Mouse (Mus musculus) embryonic fibroblast, embryonic 13.5 days (primary cell): Measurements from ENCODE around the gene Olfr1233. TPM values are rescaled to one million over a fixed set of nuclear protein-coding genes. Genes with fewer than 3 reads are reported as not detected.

Experiments used
- H3K27ac ChIP-seq: 2 replicates; pipeline ENCODE4 v1.5.1; 2012; ENCODE audit warnings: low read length, control low read depth, inconsistent platforms; ENCODE audit not compliant: insufficient read depth
- H3K4me1 ChIP-seq: 2 replicates; pipeline ENCODE4 v1.6.1; 2011; ENCODE audit warnings: low read length; ENCODE audit not compliant: control insufficient read depth, insufficient read depth
- H3K4me3 ChIP-seq: 2 replicates; pipeline ENCODE4 v1.5.1; 2011; ENCODE audit warnings: mild to moderate bottlenecking, control low read depth, low read length; ENCODE audit not compliant: insufficient read depth
- CTCF ChIP-seq: IDR thresholded peaks from 2 replicates; pipeline ENCODE4 v1.5.1; 2011; ENCODE audit warnings: mild to moderate bottlenecking, control low read depth, low read length, moderate library complexity, borderline replicate concordance; ENCODE audit not compliant: insufficient read depth
- POLR2A ChIP-seq: IDR thresholded peaks from 2 replicates; pipeline ENCODE4 v1.6.1; 2011; ENCODE audit warnings: low read depth, mild to moderate bottlenecking, control low read depth, low read length, moderate library complexity
- polyA plus RNA-seq: library from polyadenylated mRNA; stranded (reverse); fragments of >200 nt; gene quantifications from 2 replicates; pipeline ENCODE4 v1.2.4, GENCODE M21; 2011; ENCODE audit warnings: low read depth; ENCODE audit not compliant: missing spikeins, insufficient read length

Olfr1233 gene
- polyA plus RNA-seq, result not detected in 2 replicates

DNA sequence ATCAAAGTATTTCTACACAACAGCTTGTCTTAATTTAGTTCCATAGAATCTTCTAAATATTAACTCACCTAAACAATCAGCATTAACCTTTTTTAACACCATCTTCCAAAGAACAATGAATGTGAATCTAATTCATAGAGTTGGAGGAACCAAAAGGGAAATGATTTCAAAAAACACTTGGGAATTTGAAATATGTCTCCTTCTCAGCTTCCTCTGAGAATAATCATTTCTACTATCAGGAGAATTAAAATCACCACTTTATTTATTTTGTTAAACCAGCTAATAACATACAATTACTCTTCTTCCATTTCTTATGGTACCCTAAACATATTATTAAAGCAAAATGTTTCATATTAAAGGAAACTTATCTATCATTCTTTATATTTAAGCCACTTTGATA, at the start of gene Olfr1233:
Gene Olfr1233, minus strand, starts transcription at position 101 of the 400 bp plus-strand sequence.
- Histone ChIP-seq H3K4me3 (no peak within 1 kb of the TSS), H3K4me1 (no peaks in the 10 kb centered on the region), H3K27ac (no peak within 1 kb of the TSS)
- TF ChIP-seq CTCF (no peak), POLR2A (no peak)

DNA sequence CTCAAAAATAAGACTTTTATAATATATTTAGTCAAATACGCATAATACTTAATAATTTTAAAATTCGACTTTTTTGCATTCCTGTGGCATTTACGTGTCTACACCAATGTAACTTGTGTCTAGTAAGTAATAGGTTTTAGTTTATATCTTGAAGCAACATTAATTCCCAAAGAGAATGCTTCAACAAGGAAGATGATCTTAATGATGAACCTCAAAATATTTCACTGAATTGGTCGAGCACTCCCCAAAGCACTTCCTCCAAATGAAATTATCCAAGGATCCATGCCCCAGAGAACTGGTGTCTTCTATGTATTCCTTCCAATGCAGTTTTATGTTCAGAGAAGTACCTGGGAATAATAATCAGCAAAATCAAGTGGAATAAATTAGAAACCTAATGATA, 22.6 kb upstream of the Olfr1233 start, which contains the start of gene Olfr1234:
Gene Olfr1234, minus strand, starts transcription at position 101 of the 400 bp plus-strand sequence.
- H3K4me1 ChIP-seq, result no peaks in the 10 kb centered on the region
- TF ChIP-seq POLR2A, result no peak
- no peak for TF ChIP-seq CTCF
- no peak within 1 kb of the TSS for H3K4me3 ChIP-seq
- no peak within 1 kb of the TSS for H3K27ac ChIP-seq

DNA sequence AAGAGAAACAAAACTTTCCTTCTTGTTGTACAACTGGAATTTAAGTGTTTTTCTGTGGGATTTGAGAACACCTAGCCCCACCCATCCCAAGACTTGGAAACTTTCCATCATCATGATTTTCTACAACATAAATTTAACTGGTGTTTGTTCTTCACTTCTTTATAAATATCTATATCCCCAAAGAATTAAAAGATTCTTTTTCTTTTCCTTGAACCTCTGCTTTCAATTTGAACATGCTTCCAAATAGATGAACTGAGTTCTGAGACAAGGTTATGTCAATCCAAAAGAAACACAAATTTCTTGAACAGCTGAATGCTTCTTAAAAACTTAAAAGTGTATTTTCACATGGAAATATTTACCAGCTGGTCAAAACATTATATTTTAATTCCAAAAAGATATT, 12.6 kb downstream of the Olfr1233 start, which contains the start of gene Olfr1232:
Gene Olfr1232, minus strand, starts transcription at position 101 of the 400 bp plus-strand sequence.
- no peak within 1 kb of the TSS for H3K27ac ChIP-seq
- no peak within 1 kb of the TSS for H3K4me3 ChIP-seq
- H3K4me1 ChIP-seq, result no peaks in the 10 kb centered on the region
- TF ChIP-seq POLR2A (no peak), CTCF (no peak)

DNA sequence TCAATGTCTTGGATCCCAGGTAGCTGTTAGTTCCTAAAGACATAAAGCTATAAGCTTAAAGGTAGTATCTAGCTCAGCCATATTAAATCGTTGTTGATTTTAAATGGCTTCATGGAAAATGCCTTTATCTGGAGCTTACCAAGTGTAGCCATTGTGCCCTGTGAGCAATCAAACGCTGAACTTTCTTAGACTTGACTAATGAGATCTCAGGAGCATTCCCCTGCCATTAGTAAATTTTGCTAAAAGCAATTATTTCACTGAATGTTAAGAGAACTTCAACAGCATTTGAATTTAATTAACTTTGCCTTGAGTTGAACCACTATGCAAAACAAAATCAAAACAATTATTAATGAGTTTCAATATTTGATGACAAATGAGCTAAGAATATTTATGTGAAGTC, 35.2 kb downstream of the Olfr1233 start, which contains the start of gene Olfr1231:
Gene Olfr1231, minus strand, starts transcription at position 101 of the 400 bp plus-strand sequence.
- no peak within 1 kb of the TSS for H3K27ac ChIP-seq

DNA sequence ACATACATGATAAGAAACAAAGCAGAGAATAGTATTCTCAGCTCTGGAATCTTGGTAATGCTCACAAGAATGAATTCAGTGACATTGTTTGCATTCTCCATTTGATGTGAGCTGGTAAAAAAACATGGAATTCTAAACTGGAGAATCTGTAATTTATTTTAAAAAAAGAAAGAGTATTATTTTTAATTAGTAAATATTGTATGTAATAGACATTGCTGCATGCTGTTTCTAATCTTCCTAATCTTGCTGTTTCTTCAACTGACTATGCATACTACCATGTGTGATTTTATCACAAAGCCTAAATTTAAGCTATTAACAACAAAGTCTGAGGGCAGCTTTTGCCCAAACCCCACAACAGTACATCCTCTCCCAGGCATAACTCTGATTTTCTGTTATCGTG, 45.0 kb downstream of the Olfr1233 start, which contains the start of gene Olfr1230:
Gene Olfr1230, minus strand, starts transcription at position 101 of the 400 bp plus-strand sequence.
- TF ChIP-seq CTCF (no peak), POLR2A (no peak)
- H3K27ac ChIP-seq, result no peak within 1 kb of the TSS
- no peaks in the 10 kb centered on the region for H3K4me1 ChIP-seq
- no peak within 1 kb of the TSS for H3K4me3 ChIP-seq

More for the DNA sequence above, 35.2 kb downstream of the Olfr1233 start, which contains the start of gene Olfr1231:
- TF ChIP-seq CTCF (no peak), POLR2A (no peak)
- Histone ChIP-seq H3K4me1 (no peaks in the 10 kb centered on the region), H3K4me3 (no peak within 1 kb of the TSS)

DNA sequence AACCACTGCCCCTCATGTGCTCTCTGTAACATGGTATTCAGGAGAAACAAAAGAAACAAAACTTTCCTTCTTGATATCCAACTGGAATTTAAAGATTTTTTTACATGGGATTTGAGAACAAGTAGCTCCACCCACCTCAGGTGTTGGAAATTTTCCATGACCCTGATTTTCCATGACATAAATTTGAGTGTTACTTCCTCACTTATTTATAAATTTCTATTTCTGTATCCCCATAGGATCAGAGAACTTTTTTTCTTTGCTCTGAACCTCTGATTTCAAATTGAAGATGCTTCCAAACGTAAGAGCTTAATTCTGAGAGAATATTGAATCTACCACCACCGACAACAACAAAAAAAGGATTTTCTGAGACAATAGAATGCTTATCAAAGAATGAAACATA, 54.3 kb downstream of the Olfr1233 start, which contains the start of gene Olfr1229:
Gene Olfr1229, minus strand, starts transcription at position 101 of the 400 bp plus-strand sequence.
- Histone ChIP-seq H3K4me1 (no peaks in the 10 kb centered on the region), H3K27ac (no peak within 1 kb of the TSS), H3K4me3 (no peak within 1 kb of the TSS)
- no peak for TF ChIP-seq CTCF
- no peak for TF ChIP-seq POLR2A

Other genes starting within 250 kb of the Olfr1233 start
- not detected in 2 replicates for gene Olfr1220, start 235.6 kb downstream of the Olfr1233 start, polyA plus RNA-seq
- not detected in 2 replicates for gene Olfr1221, start 225.1 kb downstream of the Olfr1233 start, polyA plus RNA-seq
- not detected in 2 replicates for gene Olfr1222, start 209.3 kb downstream of the Olfr1233 start, polyA plus RNA-seq
- not detected in 2 replicates for gene Olfr1223, start 190.8 kb downstream of the Olfr1233 start, polyA plus RNA-seq
- gene Olfr1224-ps1, start 178.3 kb downstream of the Olfr1233 start, polyA plus RNA-seq, result not detected in 2 replicates
- not detected in 2 replicates for gene Olfr1225, start 167.7 kb downstream of the Olfr1233 start, polyA plus RNA-seq
- not detected in 2 replicates for gene Olfr1226, start 142.3 kb downstream of the Olfr1233 start, polyA plus RNA-seq
- gene Olfr1228, start 88.3 kb downstream of the Olfr1233 start, polyA plus RNA-seq, result not detected in 2 replicates
- not detected in 2 replicates for gene Olfr1229, start 54.4 kb downstream of the Olfr1233 start, polyA plus RNA-seq
- not detected in 2 replicates for gene Olfr1230, start 45.1 kb downstream of the Olfr1233 start, polyA plus RNA-seq
- not detected in 2 replicates for gene Olfr1231, start 35.3 kb downstream of the Olfr1233 start, polyA plus RNA-seq
- gene Olfr1232, start 12.7 kb downstream of the Olfr1233 start, polyA plus RNA-seq, result not detected in 2 replicates
- not detected in 2 replicates for gene Olfr1234, start 22.5 kb upstream of the Olfr1233 start, polyA plus RNA-seq
- gene Olfr1238, start 67.3 kb upstream of the Olfr1233 start, polyA plus RNA-seq, result not detected in 2 replicates
- gene Olfr1239, start 78.0 kb upstream of the Olfr1233 start, polyA plus RNA-seq, result not detected in 2 replicates
- not detected in 2 replicates for gene Olfr1240, start 100.6 kb upstream of the Olfr1233 start, polyA plus RNA-seq
- gene Olfr1241, start 144.7 kb upstream of the Olfr1233 start, polyA plus RNA-seq, result not detected in 2 replicates
- gene Olfr1242, start 155.9 kb upstream of the Olfr1233 start, polyA plus RNA-seq, result not detected in 2 replicates
- not detected in 2 replicates for gene Olfr1243, start 189.1 kb upstream of the Olfr1233 start, polyA plus RNA-seq
- gene Olfr1245, start 236.0 kb upstream of the Olfr1233 start, polyA plus RNA-seq, result not detected in 2 replicates